Mouse (Mus musculus): ENCODE measurements around the gene Hmgcr. TPM values are rescaled to one million over a fixed set of nuclear protein-coding genes. Genes with fewer than 3 reads are reported as not detected.
"Not testable (repeated sequence)": the region's sequence is repeated elsewhere in the genome, so short reads cannot be mapped to it uniquely, and the experiment has no call there.

Hmgcr gene
- total RNA-seq, 1 experiment from 2014 or later, result 103 TPM

- DNase-seq, result peak; percentile 20
These were observed 556 bp upstream of the Hmgcr start for GRCm38 (mm10) chr13:96671078-96671905.

GRCm38 (mm10) chr13:96670019-96670405 lies 724 bp downstream of the Hmgcr start:
- no peak for DNase-seq

- no peak for DNase-seq
These were observed 6.2 kb downstream of the Hmgcr start for GRCm38 (mm10) chr13:96664419-96664974.

GRCm38 (mm10) chr13:96663120-96663519 lies 7.6 kb downstream of the Hmgcr start:
- DNase-seq, result not testable (repeated sequence)

- no peak for DNase-seq
These were observed 10.5 kb downstream of the Hmgcr start for GRCm38 (mm10) chr13:96660095-96660860.

GRCm38 (mm10) chr13:96658936-96659335 lies 11.8 kb downstream of the Hmgcr start:
- no peak for DNase-seq

GRCm38 (mm10) chr13:96656673-96657072 lies 14.1 kb downstream of the Hmgcr start:
- no peak for DNase-seq

GRCm38 (mm10) chr13:96653041-96653440 lies 17.7 kb downstream of the Hmgcr start:
- no peak for DNase-seq

- DNase-seq, result no peak
These were observed 24.9 kb downstream of the Hmgcr start for GRCm38 (mm10) chr13:96645822-96646221.

- DNase-seq, result no peak
These were observed 26.6 kb downstream of the Hmgcr start for GRCm38 (mm10) chr13:96644168-96644567.

GRCm38 (mm10) chr13:96630396-96630795 lies 40.3 kb downstream of the Hmgcr start:
- no peak for DNase-seq

- no peak for DNase-seq
These were observed 49.8 kb downstream of the Hmgcr start for GRCm38 (mm10) chr13:96620891-96621290.

GRCm38 (mm10) chr13:96614615-96615014 lies 56.1 kb downstream of the Hmgcr start:
- DNase-seq, result no peak

- DNase-seq, result no peak
These were observed 66.5 kb downstream of the Hmgcr start for GRCm38 (mm10) chr13:96604242-96604641.

- DNase-seq, result peak; percentile 24
These were observed 71.6 kb downstream of the Hmgcr start for GRCm38 (mm10) chr13:96599182-96599581.

Other genes with a start within 250 kb of the Hmgcr start
- gene Ankdd1b, start 199.7 kb downstream of the Hmgcr start, total RNA-seq (2021), result 0.83 and 1.1 TPM in 2 replicates
- gene Gm17622, start 180.2 kb downstream of the Hmgcr start, total RNA-seq (2021), result not detected in 2 replicates
- 26.6 and 33.3 TPM in 2 replicates for gene Polk, start 128.4 kb downstream of the Hmgcr start, total RNA-seq (2021)
- gene Col4a3bp, start 128.3 kb downstream of the Hmgcr start, total RNA-seq (2021), result 75.5 and 81.6 TPM in 2 replicates
- 0.08 TPM in 1 of 2 replicates, not detected in the other for gene Ankrd31, start 77.3 kb upstream of the Hmgcr start, total RNA-seq (2021)